Mouse (Mus musculus): Measurements from ENCODE around the gene Aldh6a1.

The Aldh6a1 gene

GRCm38 (mm10) chr12:84450718-84451646 lies at the start of gene Aldh6a1, which contains the start of gene Lin52:
Gene Aldh6a1, minus strand, starts transcription at chr12:84451004.
Gene Lin52, plus strand, starts transcription at chr12:84451422.
- peak; percentile 92 to 97 for DNase-seq (ENCODE audit: low spot score in 2 of 2)

DNA sequence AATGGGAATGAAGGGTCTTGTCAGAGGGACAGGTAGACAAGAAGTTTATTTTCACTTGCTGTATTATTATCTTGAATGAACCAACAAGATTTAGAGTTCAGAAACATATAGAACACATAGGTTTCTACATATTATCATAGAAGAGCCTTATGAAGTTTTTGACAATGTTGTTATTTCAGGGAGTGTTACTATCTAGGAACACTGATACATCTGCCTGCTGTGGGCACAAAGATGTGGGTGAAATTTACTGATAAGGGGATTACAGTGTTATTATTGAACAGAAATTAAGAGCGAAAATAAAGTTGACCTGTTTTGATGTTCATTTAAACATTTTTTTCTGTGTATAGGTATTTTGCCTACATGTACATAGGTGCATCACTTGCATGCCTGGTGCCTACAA lies 46.0 kb upstream of the Aldh6a1 start:
- no peak for DNase-seq (ENCODE audit: low spot score in 2 of 2)

DNA sequence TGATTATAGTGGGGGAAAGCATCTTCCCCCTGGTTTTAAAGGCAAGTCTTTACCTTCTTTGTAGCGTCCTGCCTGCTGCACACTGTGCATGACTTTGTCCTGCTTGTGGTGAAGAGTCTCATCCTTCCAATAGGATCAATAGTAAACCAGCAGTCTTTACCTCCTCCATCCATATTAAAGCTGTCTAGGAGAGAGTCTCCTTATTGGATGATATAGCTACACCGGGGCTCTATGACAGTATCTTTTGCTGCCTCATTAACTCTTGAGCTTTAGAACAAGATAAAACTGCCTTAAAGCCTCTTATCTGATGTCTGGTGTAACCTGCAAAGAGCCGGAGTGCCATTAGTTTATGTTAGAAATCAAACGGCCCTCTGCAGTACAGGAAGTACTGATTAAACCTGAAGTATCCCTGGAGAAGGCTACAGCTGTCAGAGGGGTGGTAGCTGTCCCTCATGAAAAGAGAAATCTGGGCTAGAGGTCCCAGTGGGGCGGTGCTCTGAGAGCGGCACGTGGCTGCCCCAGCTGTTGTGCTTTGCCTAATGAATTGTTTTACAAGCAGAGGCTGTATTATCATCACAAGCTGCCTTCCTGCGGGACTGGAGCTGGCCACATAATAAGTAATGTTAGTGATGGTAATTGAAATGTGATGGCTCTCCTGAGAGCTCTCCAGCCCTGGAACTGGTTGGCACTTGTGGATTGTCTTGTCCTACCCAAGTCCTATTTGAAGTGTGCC lies 36.7 kb upstream of the Aldh6a1 start:
- DNase-seq (ENCODE audit: low spot score in 2 of 2), result no peak

- DNase-seq (ENCODE audit: low spot score in 2 of 2), result no peak
Measured at GRCm38 (mm10) chr12:84482778-84483585, 32.2 kb upstream of the Aldh6a1 start.

GRCm38 (mm10) chr12:84481251-84481650 lies 30.4 kb upstream of the Aldh6a1 start:
- DNase-seq (ENCODE audit: low spot score in 2 of 2), result no peak

DNA sequence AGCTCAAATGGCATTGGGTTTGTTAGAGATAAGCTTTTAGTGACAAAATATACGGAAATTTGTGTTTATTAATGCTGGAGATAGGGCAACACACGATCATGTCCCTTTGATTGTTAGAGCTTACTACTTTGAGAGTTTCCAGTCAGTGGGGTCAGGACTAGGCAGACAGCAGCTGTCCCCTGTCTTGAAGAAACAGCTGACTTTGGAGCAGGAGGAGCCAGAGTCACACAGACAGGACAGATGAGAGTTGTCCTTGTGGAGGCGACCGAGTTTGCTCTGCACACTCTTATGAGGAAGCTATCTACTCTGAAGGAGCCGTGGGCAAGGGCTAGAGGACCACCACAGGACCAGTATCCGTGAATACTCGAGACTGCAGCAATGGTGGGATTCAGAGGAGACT lies 28.1 kb upstream of the Aldh6a1 start:
- no peak for DNase-seq (ENCODE audit: low spot score in 2 of 2)

DNA sequence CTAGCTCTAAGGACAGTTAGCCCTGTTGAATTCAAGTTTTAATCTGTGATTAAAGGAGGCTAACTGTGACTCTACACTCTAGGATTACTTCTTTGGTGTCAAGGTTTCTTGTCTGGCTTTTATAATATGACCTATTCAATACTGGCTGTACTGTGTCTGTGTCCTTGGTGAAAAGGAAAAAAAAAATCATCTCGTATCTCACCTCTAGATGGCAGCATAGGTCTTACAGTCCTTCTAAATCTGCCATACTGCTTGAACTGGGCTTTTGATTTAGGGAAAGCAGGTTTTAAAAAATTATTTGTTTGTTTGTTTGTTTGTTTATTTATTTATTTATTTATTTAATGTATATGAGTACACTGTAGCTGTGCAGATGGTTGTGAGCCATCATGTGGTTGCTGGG lies 17.9 kb upstream of the Aldh6a1 start:
- no peak for DNase-seq (ENCODE audit: low spot score in 2 of 2)

GRCm38 (mm10) chr12:84462856-84463255 lies 12.1 kb upstream of the Aldh6a1 start:
- DNase-seq (ENCODE audit: low spot score in 2 of 2), result no peak

GRCm38 (mm10) chr12:84461416-84461815 lies 10.6 kb upstream of the Aldh6a1 start:
- no peak for DNase-seq (ENCODE audit: low spot score in 2 of 2)

GRCm38 (mm10) chr12:84459845-84460244 lies 9.0 kb upstream of the Aldh6a1 start:
- DNase-seq (ENCODE audit: low spot score in 2 of 2), result no peak

- no peak for DNase-seq (ENCODE audit: low spot score in 2 of 2)
Measured at GRCm38 (mm10) chr12:84456911-84457310, 6.1 kb upstream of the Aldh6a1 start.

- DNase-seq (ENCODE audit: low spot score in 2 of 2), result peak in 1 of 2 experiments; percentile 38
Measured at GRCm38 (mm10) chr12:84451801-84452200, 997 bp upstream of the Aldh6a1 start.

DNA sequence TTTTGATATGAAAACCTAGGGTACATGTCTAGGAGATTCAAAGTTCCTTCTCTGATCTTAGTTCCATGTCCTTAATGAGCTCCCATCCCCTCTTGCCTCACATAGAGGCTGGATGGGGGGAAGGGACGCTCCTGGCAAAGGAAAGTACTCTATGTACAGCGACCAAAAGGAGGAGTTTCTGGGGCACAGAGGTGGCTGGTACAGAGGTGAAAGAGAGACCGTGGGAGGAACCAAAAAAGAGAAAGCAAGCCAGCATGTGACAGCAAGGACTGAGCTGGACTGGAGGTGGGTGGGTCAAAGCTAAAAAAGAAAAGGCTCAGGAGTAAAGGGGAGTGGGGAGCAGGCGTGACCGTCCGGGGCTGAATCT lies 470 bp downstream of the Aldh6a1 start:
- DNase-seq (ENCODE audit: low spot score in 2 of 2), result no peak

DNA sequence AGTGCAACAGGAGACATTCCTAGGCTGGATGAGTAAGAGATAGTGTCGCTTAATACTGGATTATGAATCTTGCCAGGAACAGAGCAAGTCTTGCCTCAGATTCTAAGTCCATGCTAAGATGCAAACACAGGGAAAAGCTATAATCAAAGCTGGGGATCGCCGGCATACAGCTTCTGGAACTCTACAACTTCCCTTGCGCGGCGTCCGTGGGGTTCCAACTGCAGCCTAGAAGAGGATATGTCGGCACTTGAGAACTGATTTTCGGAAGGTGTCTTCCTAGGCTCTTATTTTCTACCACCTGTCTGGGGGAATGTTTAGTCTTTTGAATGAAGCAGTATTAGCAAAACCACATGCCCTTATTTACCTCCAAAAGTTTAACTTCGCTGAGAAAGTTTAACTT lies 917 bp downstream of the Aldh6a1 start:
- peak in 1 of 2 experiments; percentile 6 for DNase-seq (ENCODE audit: low spot score in 2 of 2)

DNA sequence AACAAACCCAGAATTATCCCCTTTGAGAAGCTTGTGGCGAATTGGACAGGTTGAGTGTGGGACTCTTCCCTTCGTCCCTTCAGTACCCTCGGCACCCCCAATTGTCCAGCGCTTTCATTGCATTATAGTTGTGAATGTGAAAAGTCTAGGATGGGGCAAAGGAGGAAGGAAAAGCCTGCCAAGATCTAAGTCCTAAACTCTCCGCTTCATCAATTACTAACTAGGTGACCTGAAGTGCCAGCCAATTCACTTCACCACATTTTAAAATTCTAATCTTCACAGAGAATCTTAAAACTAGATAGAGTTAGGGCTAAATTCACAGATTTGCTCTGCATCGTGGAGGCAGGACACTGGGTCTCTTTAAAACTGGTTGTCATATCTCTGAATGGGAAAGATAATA lies 2.6 kb downstream of the Aldh6a1 start:
- DNase-seq (ENCODE audit: low spot score in 2 of 2), result no peak

- DNase-seq (ENCODE audit: low spot score in 2 of 2), result no peak
Measured at GRCm38 (mm10) chr12:84447386-84447785, 3.4 kb downstream of the Aldh6a1 start.

- no peak for DNase-seq (ENCODE audit: low spot score in 2 of 2)
Measured at GRCm38 (mm10) chr12:84442526-84442925, 8.3 kb downstream of the Aldh6a1 start.

GRCm38 (mm10) chr12:84438697-84439096 lies 12.1 kb downstream of the Aldh6a1 start:
- no peak for DNase-seq (ENCODE audit: low spot score in 2 of 2)

- no peak for DNase-seq (ENCODE audit: low spot score in 2 of 2)
Measured at GRCm38 (mm10) chr12:84429825-84430224, 21.0 kb downstream of the Aldh6a1 start.

DNA sequence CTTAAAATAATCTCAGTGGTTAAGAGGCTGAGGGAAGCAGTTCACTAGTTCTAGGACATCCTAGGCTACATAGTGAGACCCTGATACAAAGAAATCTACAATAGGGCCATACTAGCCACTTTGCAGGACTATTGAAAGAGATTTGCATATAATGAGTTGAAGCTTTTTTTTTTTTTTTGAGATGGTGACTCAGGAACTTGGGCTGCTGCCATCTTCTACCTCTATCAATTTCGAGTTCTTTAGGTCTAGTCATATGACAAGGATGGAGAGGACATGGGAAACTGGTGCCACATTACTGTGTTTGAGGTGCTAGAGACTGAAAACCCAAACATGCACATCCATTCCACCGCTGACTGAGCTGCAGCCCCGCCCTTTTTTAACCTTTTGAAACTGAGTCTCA lies 26.8 kb downstream of the Aldh6a1 start:
- no peak for DNase-seq (ENCODE audit: low spot score in 2 of 2)

- no peak for DNase-seq (ENCODE audit: low spot score in 2 of 2)
Measured at GRCm38 (mm10) chr12:84417605-84417922, 33.2 kb downstream of the Aldh6a1 start.

Data from spleen, postnatal 10 days (tissue).